Mouse (Mus musculus) lung, embryonic 14.5 days (tissue): ENCODE data around the gene Htr3b. TPM values are rescaled to one million over a fixed set of nuclear protein-coding genes. Genes with fewer than 3 reads are reported as not detected.

Experiments used
- ATAC-seq: fragments of 200-750 bp; cut with Nextera tagmentation; 2 replicates; pipeline ENCODE4 v1.8.0; 2017; ENCODE audit warnings: mild to moderate bottlenecking, moderate TSS enrichment, moderate library complexity; ENCODE audit not compliant: insufficient read depth
- DNase-seq: peaks from one replicate; pipeline ENCODE4 v3.0.0-alpha.2; 2015
- H3K27ac ChIP-seq: fragments of 300-500 bp; sonication (generic); 2 replicates; pipeline ENCODE4 v1.5.1; 2014; ENCODE audit warnings: low read depth, mild to moderate bottlenecking, moderate library complexity
- H3K27me3 ChIP-seq: fragments of 300-500 bp; sonication (generic); 2 replicates; pipeline ENCODE4 v1.6.1; 2014; ENCODE audit warnings: low read length, control low read depth; ENCODE audit not compliant: insufficient read depth
- H3K36me3 ChIP-seq: fragments of 300-500 bp; sonication (generic); 2 replicates; pipeline ENCODE4 v1.6.1; 2014; ENCODE audit warnings: control low read depth; ENCODE audit not compliant: insufficient read depth
- H3K4me1 ChIP-seq: fragments of 300-500 bp; sonication (generic); 2 replicates; pipeline ENCODE4 v1.6.1; 2014; ENCODE audit warnings: antibody characterized with exemption, control low read depth; ENCODE audit not compliant: insufficient read depth
- H3K4me2 ChIP-seq: fragments of 300-500 bp; sonication (generic); 2 replicates; pipeline ENCODE4 v1.6.1; 2014; ENCODE audit warnings: mild to moderate bottlenecking
- H3K4me3 ChIP-seq: fragments of 300-500 bp; sonication (generic); 2 replicates; pipeline ENCODE4 v1.5.1; 2014; ENCODE audit warnings: low read depth, low read length
- H3K9ac ChIP-seq: fragments of 300-500 bp; sonication (generic); 2 replicates; pipeline ENCODE4 v1.6.1; 2014
- H3K9me3 ChIP-seq: fragments of 300-500 bp; sonication (generic); 2 replicates; pipeline ENCODE4 v1.6.1; 2016; ENCODE audit warnings: low read depth, low read length, control low read depth
- CTCF ChIP-seq: IDR thresholded peaks from 2 replicates; pipeline ENCODE4 v1.5.1; 2016; ENCODE audit warnings: antibody characterized with exemption, low read depth
- WGBS: fragments of 180-500 bp; shearing (Covaris S2); extraction: QIAGEN DNeasy Blood & Tissue Kit; methylation state at CpG from one replicate; pipeline ENCODE4 v1.1.7; 2014; 5-methylcytosine and 5-hydroxymethylcytosine counted together
- polyA plus RNA-seq: library from polyadenylated mRNA; unstranded; fragments of >200 nt; fragmentation: Nextera tagmentation; extraction: Ambion mirVana; gene quantifications from 2 replicates; pipeline ENCODE4 v1.2.1, GENCODE M21; 2014

Htr3b gene
- polyA plus RNA-seq, result 0.12 TPM in 1 of 2 replicates, not detected in the other

- Histone ChIP-seq H3K27me3 (0 out of 2 replicates have a peak, but pooled peaks cover 4% of the 10 kb centered on the region), H3K4me2 (no peak within 1 kb of the TSS), H3K9ac (no peak within 1 kb of the TSS), H3K27ac (no peak within 1 kb of the TSS), H3K4me1 (no peaks in the 10 kb centered on the region), H3K36me3 (no peaks in the 10 kb centered on the region), H3K4me3 (no peak within 1 kb of the TSS), H3K9me3 (no peaks in the 10 kb centered on the region)
- TF ChIP-seq CTCF, result no peak; the same call in 1 of the 2 replicates
- DNase-seq, result no peak
- WGBS, result 52% methylated on average over 7 of the region's 7 CpGs
- no peak for ATAC-seq
These were observed at the start of gene Htr3b for GRCm38 (mm10) chr9:48964587-48965040. Gene Htr3b (minus strand): TSS chr9:48964990.

DNA sequence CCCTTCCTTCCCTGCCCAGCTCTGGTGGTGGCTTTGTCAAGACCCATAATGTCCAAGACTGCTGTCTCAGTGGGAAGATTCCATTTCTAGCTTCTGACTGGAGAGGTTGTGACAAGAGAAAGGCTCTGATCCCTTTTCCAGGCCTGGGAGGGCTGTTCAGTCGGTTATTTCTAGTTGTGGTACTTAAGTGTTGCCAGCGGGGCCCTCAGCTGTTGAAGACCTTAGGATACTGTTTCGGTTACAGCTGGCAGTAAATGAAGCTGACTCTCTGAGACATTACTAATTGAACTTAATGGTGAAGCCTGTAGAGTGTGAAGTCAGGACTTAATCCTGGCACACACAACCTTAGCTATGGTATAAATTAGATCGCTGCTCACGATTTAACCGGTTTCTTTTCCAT is 34.5 kb upstream of the Htr3b start:
- no peaks in the 10 kb centered on the region for H3K27me3 ChIP-seq
- H3K4me3 ChIP-seq, result no peak overlapping the region
- H3K9me3 ChIP-seq, result no peaks in the 10 kb centered on the region
- DNase-seq, result no peak
- H3K27ac ChIP-seq, result no peak overlapping the region
- TF ChIP-seq CTCF, result no peak
- WGBS, result 80% methylated on average over 6 of the region's 6 CpGs
- H3K4me1 ChIP-seq, result no peaks in the 10 kb centered on the region
- H3K4me2 ChIP-seq, result no peak overlapping the region
- ATAC-seq, result no peak
- no peak overlapping the region for H3K9ac ChIP-seq
- H3K36me3 ChIP-seq, result peaks cover 28% of the 10 kb centered on the region

GRCm38 (mm10) chr9:48995735-48996134 is 30.9 kb upstream of the Htr3b start:
- DNase-seq (no peak), ATAC-seq (no peak)
- H3K9ac ChIP-seq, result no peak overlapping the region
- no peak overlapping the region for H3K4me3 ChIP-seq
- 0 out of 2 replicates have a peak, but pooled peaks cover 3% of the 10 kb centered on the region for H3K36me3 ChIP-seq
- no peaks in the 10 kb centered on the region for H3K4me1 ChIP-seq
- H3K4me2 ChIP-seq, result no peak overlapping the region
- TF ChIP-seq CTCF, result peak; percentile 27
- H3K27me3 ChIP-seq, result no peaks in the 10 kb centered on the region
- 100% methylated on average over 1 of the region's 1 CpGs for WGBS
- H3K9me3 ChIP-seq, result no peaks in the 10 kb centered on the region
- no peak overlapping the region for H3K27ac ChIP-seq

GRCm38 (mm10) chr9:48994779-48995178 is 30.0 kb upstream of the Htr3b start:
- 84% methylated on average over 7 of the region's 7 CpGs for WGBS
- Histone ChIP-seq H3K9me3 (no peaks in the 10 kb centered on the region), H3K36me3 (0 out of 2 replicates have a peak, but pooled peaks cover 3% of the 10 kb centered on the region), H3K9ac (no peak overlapping the region), H3K4me2 (no peak overlapping the region), H3K4me3 (no peak overlapping the region), H3K27ac (no peak overlapping the region), H3K27me3 (no peaks in the 10 kb centered on the region), H3K4me1 (no peaks in the 10 kb centered on the region)
- TF ChIP-seq CTCF, result no peak
- DNase-seq (no peak), ATAC-seq (no peak)

DNA sequence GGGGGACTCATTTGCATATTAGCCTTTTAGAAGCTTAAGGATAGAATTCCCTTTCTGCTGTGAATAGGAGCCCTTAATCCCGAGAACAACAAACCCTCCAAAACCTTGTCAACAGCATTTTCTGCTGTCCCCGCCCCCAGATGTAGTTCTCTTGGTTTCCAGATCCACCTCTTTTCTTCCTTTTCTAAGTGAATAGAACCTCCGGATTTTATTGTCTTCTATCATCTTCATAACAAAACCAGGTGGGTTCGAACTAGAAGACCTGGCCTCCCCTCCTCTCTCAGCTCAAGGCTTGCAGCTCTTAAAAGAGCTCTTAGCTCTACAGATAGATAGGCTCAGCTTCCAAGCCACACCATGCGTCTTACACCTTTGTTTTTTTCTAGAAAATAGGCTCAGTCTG is 26.9 kb upstream of the Htr3b start:
- no peak for TF ChIP-seq CTCF
- H3K9ac ChIP-seq, result no peak overlapping the region
- WGBS, result 75% methylated on average over 5 of the region's 5 CpGs
- H3K27ac ChIP-seq, result no peak overlapping the region
- H3K4me1 ChIP-seq, result peaks cover 6% of the 10 kb centered on the region; the same call in 1 of the 2 replicates
- no peak overlapping the region for H3K4me2 ChIP-seq
- H3K9me3 ChIP-seq, result no peaks in the 10 kb centered on the region
- ATAC-seq, result no peak
- no peak for DNase-seq
- H3K4me3 ChIP-seq, result no peak overlapping the region
- no peaks in the 10 kb centered on the region for H3K27me3 ChIP-seq
- H3K36me3 ChIP-seq, result no peaks in the 10 kb centered on the region

- Histone ChIP-seq H3K4me2 (peak overlapping the region; percentile 73), H3K9ac (no peak overlapping the region; the same call in 1 of the 2 replicates), H3K4me3 (peak overlapping the region; percentile 9; the same call in 1 of the 2 replicates), H3K27ac (peak overlapping the region; percentile 42; the same call in 1 of the 2 replicates), H3K4me1 (peaks cover 8% of the 10 kb centered on the region; the same call in 1 of the 2 replicates), H3K9me3 (no peaks in the 10 kb centered on the region), H3K36me3 (no peaks in the 10 kb centered on the region), H3K27me3 (no peaks in the 10 kb centered on the region)
- DNase-seq (peak; percentile 19), ATAC-seq (no peak)
- WGBS, result 26% methylated on average over 12 of the region's 12 CpGs
- no peak for TF ChIP-seq CTCF
These were observed 22.7 kb upstream of the Htr3b start for GRCm38 (mm10) chr9:48987201-48988101.

- peak overlapping the region; percentile 9; the same call in 1 of the 2 replicates for H3K4me3 ChIP-seq
- DNase-seq (no peak), ATAC-seq (no peak)
- H3K27me3 ChIP-seq, result no peaks in the 10 kb centered on the region
- WGBS, result 29% methylated on average over 7 of the region's 7 CpGs
- H3K4me1 ChIP-seq, result peaks cover 8% of the 10 kb centered on the region; the same call in 1 of the 2 replicates
- H3K36me3 ChIP-seq, result no peaks in the 10 kb centered on the region
- no peak for TF ChIP-seq CTCF
- no peak overlapping the region for H3K27ac ChIP-seq
- H3K9me3 ChIP-seq, result no peaks in the 10 kb centered on the region
- H3K4me2 ChIP-seq, result peak overlapping the region; percentile 73
- no peak overlapping the region for H3K9ac ChIP-seq
These were observed 21.9 kb upstream of the Htr3b start for GRCm38 (mm10) chr9:48986616-48987141.
